Mouse (Mus musculus) lung, postnatal 10 days (tissue): ENCODE data around the gene Map3k13.

Source experiments
- DNase-seq: peaks from one replicate; pipeline ENCODE4 v3.0.0; 2021

Map3k13 gene

GRCm38 (mm10) chr16:21928471-21928870, 134.3 kb downstream of the Map3k13 start:
- DNase-seq = no peak

- peak; percentile 87 for DNase-seq
Observed at GRCm38 (mm10) chr16:21946761-21947715, 152.9 kb downstream of the Map3k13 start, which contains the start of gene Tmem41a. TSS of gene Tmem41a (minus strand) at chr16:21947552.

GRCm38 (mm10) chr16:21955591-21955990, 161.4 kb downstream of the Map3k13 start:
- peak; percentile 41 for DNase-seq

GRCm38 (mm10) chr16:21965576-21965975, 171.4 kb downstream of the Map3k13 start:
- DNase-seq = no peak

GRCm38 (mm10) chr16:21969874-21970273, 175.7 kb downstream of the Map3k13 start:
- no peak for DNase-seq

GRCm38 (mm10) chr16:21970536-21970935, 176.4 kb downstream of the Map3k13 start:
- no peak for DNase-seq

- no peak for DNase-seq
Observed at GRCm38 (mm10) chr16:21971446-21971845, 177.3 kb downstream of the Map3k13 start.

- DNase-seq = no peak
Observed at GRCm38 (mm10) chr16:21976203-21976602, 182.1 kb downstream of the Map3k13 start.

GRCm38 (mm10) chr16:21977347-21977746, 183.2 kb downstream of the Map3k13 start:
- DNase-seq = no peak
